Mouse (Mus musculus) bone marrow macrophage, adult 2 months (primary cell): ENCODE measurements around the gene Shcbp1l. TPM values are rescaled to one million over a fixed set of nuclear protein-coding genes. Genes with fewer than 3 reads are reported as not detected.
A peak's percentile ranks its signal among the peaks of the same experiment; 100 is the strongest.
"Not testable (repeated sequence)": the region's sequence is repeated elsewhere in the genome, so short reads cannot be mapped to it uniquely, and the experiment has no call there.

ENCODE experiments used
- H3K27ac ChIP-seq: 2 replicates; pipeline ENCODE4 v1.5.1; 2012; ENCODE audit warnings: low read depth, low read length; ENCODE audit not compliant: insufficient read depth
- H3K4me1 ChIP-seq: 2 replicates; pipeline ENCODE4 v1.6.1; 2012; ENCODE audit warnings: low read length; ENCODE audit not compliant: control insufficient read depth, insufficient read depth
- H3K4me3 ChIP-seq: 2 replicates; pipeline ENCODE4 v1.5.1; 2012; ENCODE audit warnings: mild to moderate bottlenecking, low read length, moderate library complexity; ENCODE audit not compliant: insufficient read depth
- CTCF ChIP-seq: IDR thresholded peaks from 2 replicates; pipeline ENCODE4 v1.5.1; 2012; ENCODE audit warnings: low read depth, mild to moderate bottlenecking, low read length, moderate library complexity
- POLR2A ChIP-seq: IDR thresholded peaks from 2 replicates; pipeline ENCODE4 v1.6.1; 2012; ENCODE audit warnings: mild to moderate bottlenecking, low read depth, low read length, borderline replicate concordance
- polyA plus RNA-seq: library from polyadenylated mRNA; stranded (reverse); fragments of >200 nt; gene quantifications from 2 replicates; pipeline ENCODE4 v1.2.4, GENCODE M21; 2012; ENCODE audit not compliant: missing spikeins, insufficient read depth, insufficient read length

Shcbp1l gene
- 0.84 and 2.0 TPM in 2 replicates for polyA plus RNA-seq

DNA sequence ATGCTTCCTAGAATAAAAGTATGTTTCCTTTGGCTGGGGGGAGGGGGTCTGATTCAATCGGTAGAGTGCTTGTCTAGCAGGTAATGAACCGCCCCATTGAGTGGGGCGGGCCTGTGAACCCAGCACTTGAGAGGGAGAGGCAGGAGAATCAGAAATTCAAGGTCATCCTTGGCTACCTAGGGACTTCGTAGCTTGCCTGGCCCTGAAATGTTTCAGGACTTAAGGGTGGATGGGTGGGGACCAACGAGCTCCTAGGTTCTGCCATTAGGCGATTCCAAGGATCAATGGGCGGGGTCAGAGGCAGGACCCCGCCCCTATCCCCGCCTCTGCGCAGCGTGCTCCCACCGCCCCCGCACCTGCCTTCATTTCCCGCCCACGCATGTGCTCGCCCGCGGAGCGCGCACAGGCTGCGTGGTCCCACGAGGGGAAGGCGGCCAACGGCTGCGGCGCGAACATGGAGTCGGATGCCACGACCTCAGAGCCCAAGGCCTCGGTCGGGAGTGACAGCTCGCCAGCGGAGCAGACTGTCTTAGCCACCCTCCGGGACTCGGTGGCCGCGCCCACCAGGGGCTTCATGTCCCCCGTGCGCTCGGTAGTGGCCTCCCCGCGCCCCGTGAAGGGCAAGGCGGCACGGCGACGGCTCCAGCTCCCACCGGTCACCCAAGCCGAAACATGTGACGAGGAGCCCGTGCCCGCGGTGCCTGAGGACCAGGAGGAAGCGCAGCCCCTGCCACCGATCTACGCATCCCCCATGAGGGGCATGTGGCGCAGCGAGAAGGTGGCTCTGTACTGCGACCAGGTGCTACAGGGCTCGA lies at the start of gene Shcbp1l:
TSS of gene Shcbp1l (plus strand) at position 393 of the 815 bp plus-strand sequence.
- peaks cover 22% of the 10 kb centered on the region for H3K4me1 ChIP-seq
- H3K4me3 ChIP-seq, result peak within 1 kb of the TSS; percentile 81
- no peak for TF ChIP-seq POLR2A
- no peak for TF ChIP-seq CTCF
- H3K27ac ChIP-seq, result peak within 1 kb of the TSS; percentile 44

GRCm38 (mm10) chr1:153376446-153376845 lies 48.5 kb upstream of the Shcbp1l start:
- Histone ChIP-seq H3K27ac (no peak overlapping the region), H3K4me1 (peaks cover 9% of the 10 kb centered on the region), H3K4me3 (no peak overlapping the region)
- TF ChIP-seq CTCF (no peak), POLR2A (no peak)

GRCm38 (mm10) chr1:153378587-153378986 lies 46.4 kb upstream of the Shcbp1l start:
- TF ChIP-seq CTCF (no peak), POLR2A (no peak)
- H3K4me1 ChIP-seq, result peaks cover 6% of the 10 kb centered on the region
- no peak overlapping the region for H3K27ac ChIP-seq
- H3K4me3 ChIP-seq, result no peak overlapping the region

GRCm38 (mm10) chr1:153379832-153380231 lies 45.1 kb upstream of the Shcbp1l start:
- no peak for TF ChIP-seq POLR2A
- TF ChIP-seq CTCF, result no peak
- no peak overlapping the region for H3K4me3 ChIP-seq
- H3K4me1 ChIP-seq, result peaks cover 6% of the 10 kb centered on the region
- no peak overlapping the region for H3K27ac ChIP-seq

DNA sequence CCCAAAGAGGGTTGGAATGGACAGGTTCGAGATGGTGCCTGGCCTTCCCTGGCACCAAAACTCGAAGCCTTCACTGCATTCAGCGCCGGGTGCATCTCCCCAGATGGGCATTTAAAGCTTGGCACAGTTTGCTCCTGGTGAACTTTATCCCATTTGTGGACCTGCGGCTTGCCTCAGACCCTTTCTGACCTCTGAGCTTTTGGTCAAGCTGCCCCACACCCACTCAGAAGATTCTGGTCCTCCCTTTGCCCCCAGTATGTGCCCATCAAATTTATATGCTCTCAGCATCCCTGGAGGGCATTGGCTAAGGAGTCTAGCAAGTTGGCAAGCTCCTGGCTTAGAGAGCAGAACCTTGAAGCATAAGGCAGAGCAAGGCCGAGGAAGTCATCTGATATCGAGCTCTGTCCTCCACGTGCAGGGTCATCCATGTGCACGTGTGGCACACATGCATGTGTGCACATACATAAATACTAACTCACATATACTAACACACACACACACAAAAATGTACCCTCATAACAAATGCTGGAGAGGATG lies 44.1 kb upstream of the Shcbp1l start:
- no peak overlapping the region for H3K27ac ChIP-seq
- TF ChIP-seq CTCF (no peak), POLR2A (no peak)
- H3K4me1 ChIP-seq, result peaks cover 6% of the 10 kb centered on the region
- no peak overlapping the region for H3K4me3 ChIP-seq

DNA sequence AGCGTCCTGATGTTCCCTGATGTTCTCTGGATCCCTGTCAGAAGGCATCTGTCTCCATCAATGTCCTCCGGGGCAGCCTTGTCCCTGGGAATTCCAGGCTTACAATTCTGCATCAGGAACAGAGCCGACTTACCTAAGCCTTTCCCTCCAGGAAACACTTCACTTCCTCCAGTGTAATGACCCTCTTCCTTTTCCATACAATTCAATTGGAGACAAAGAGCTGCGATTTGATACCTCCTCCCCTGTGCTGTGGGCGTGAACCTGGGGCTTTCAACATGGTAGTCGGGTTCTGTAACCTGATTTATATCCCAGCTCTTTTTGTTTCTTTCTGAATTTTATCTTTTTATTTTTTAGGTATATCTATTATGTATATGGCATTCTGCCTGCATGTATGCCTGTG lies 39.9 kb upstream of the Shcbp1l start:
- Histone ChIP-seq H3K27ac (no peak overlapping the region), H3K4me3 (no peak overlapping the region), H3K4me1 (0 out of 2 replicates have a peak, but pooled peaks cover 2% of the 10 kb centered on the region)
- TF ChIP-seq POLR2A, result no peak
- TF ChIP-seq CTCF, result no peak

DNA sequence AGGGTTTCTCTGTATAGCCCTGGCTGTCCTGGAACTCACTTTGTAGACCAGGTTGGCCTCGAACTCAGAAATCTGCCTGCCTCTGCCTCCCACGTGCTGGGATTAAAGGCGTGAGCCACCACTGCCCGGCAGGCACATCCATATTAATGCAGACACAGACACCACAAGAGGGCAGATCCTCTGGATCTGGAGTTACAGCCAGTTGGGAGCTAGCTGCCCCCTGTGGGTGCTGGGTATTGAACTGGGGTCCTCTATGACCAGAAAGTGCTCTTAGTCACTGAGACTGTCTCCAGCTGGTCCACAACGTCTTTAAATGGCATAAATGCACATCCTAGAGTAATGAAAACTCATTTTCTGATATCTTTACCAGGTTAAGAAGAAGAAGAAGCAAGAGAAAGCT lies 39.3 kb upstream of the Shcbp1l start:
- not testable (repeated sequence) for H3K4me3 ChIP-seq, H3K27ac ChIP-seq, H3K4me1 ChIP-seq

GRCm38 (mm10) chr1:153386271-153387069 lies 38.5 kb upstream of the Shcbp1l start:
- TF ChIP-seq CTCF (peak; percentile 72), POLR2A (no peak)
- Histone ChIP-seq H3K4me3 (no peak overlapping the region), H3K27ac (no peak overlapping the region), H3K4me1 (0 out of 2 replicates have a peak, but pooled peaks cover 2% of the 10 kb centered on the region)

- not testable (repeated sequence) for H3K4me3 ChIP-seq
Measured at GRCm38 (mm10) chr1:153395706-153396105, 29.3 kb upstream of the Shcbp1l start.

DNA sequence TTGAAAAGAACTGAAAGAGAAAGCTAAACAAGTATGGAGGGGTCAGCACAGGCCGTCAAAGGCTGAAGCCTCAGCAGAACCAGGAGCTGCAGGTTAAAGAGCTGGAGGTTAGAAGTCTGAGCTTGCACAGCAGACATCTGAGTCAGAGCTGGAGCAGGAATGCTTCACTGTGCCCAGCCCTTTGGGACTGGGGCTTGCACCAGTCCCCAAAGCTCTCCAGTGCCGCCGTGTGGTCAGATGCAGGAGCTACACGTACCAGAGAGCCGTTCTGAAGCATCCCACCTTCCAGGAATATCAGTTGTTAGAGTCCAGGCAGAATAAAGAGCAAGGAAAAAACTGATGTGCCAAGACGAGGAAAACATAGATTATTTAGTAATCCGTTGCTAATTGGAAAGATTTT lies 23.2 kb upstream of the Shcbp1l start:
- Histone ChIP-seq H3K4me3 (no peak overlapping the region), H3K4me1 (no peaks in the 10 kb centered on the region), H3K27ac (no peak overlapping the region)
- TF ChIP-seq CTCF (peak; percentile 59; the same call in 1 of the 2 replicates), POLR2A (no peak)

More at GRCm38 (mm10) chr1:153395706-153396105, 29.3 kb upstream of the Shcbp1l start:
- not testable (repeated sequence) for H3K27ac ChIP-seq, H3K4me1 ChIP-seq

- not testable (repeated sequence) for H3K27ac ChIP-seq, H3K4me3 ChIP-seq
- peaks cover 11% of the 10 kb centered on the region for H3K4me1 ChIP-seq
Measured at GRCm38 (mm10) chr1:153407641-153408040, 17.3 kb upstream of the Shcbp1l start.

DNA sequence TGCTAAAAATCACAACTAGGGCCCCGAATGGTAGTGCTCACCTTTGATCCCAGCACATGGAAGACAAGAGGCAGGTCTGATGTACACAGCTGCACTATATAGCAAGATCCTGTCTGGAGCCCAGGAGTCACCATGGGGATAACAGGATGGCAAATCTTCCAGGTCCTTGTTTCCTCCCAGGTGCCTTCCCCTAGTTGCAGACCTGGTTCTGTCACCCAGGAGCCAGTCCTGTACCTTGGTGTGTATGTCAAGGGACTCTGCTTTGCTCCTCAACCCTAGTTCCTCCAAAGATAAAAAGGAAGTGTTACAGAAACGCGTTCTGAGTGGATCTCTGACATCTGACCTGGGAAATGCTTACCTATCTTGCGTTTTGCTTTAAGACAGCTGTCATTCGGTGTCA lies 16.7 kb upstream of the Shcbp1l start:
- H3K4me3 ChIP-seq, H3K27ac ChIP-seq: not testable (repeated sequence)
- H3K4me1 ChIP-seq, result peaks cover 11% of the 10 kb centered on the region

GRCm38 (mm10) chr1:153410915-153411314 lies 14.0 kb upstream of the Shcbp1l start:
- H3K4me3 ChIP-seq, result not testable (repeated sequence)
- Histone ChIP-seq H3K27ac (peak overlapping the region; percentile 36; the same call in 1 of the 2 replicates), H3K4me1 (peaks cover 15% of the 10 kb centered on the region)
